Mouse (Mus musculus) B cell, adult 2 months (primary cell): Measurements from ENCODE around the gene Atat1.
A peak's percentile ranks its signal among the peaks of the same experiment; 100 is the strongest.
"Not testable (repeated sequence)": the region's sequence is repeated elsewhere in the genome, so short reads cannot be mapped to it uniquely, and the experiment has no call there.

Experiments used
- DNase-seq, 2 experiments: peaks; one replicate each; pipeline ENCODE4 v3.0.0; 2022

Gene Atat1

DNA sequence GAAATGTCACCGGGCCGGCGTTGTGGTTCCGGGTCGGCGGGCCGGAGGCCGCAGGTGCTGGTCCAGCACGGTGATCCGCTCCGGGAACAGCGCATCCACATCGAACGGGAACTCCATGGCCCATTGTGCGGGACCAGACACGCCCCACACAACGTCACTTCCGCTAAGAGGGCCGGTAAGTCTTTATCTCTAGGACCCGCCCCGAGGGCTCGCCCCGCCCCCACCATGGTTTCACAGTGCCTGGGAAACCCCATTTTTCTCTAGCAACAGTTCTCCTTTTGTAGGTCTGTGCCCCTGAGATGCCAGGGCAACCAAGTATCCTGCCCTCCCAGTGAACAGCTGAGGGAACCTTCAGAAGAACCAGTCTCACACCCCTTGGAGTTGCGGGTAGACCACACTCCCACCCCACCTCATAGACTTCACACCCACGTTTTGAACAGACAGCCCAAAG is at the start of gene Atat1:
Gene Atat1, minus strand, starts transcription at position 157 of the 451 bp plus-strand sequence.
- DNase-seq = peak; percentile 100

DNA sequence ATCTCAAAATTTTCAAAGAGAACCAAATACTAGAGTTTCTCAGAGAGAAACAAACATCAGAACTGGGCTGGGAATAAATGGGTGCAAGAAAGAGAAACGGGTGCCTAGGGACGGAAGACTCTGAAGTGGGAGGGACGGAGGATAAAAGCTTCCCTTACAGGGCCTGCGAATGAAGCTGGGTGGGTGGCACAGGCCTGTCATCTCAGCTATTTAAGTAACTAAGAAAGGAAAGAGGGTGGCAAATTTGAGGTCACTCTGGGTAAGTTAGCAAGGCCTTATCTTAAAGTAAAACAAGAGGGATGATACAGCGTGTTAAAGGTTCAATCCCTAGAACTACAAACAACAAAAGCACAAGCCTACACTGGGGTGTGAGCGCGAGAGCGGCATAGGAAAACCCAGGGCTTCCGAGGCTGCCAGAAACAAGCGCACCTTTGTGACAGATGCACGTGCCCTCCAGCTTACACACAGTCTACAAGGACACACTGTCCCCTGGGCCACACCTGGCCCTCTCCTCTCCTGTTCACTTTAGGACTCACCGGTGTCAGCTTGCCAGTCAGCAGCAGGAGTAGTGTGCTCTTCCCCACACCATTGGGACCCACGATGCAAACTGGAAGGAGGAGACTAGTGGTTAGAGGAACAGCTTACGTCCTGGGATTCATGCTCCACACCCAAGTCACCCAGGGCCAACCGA is 48.8 kb upstream of the Atat1 start:
- no peak for DNase-seq

DNA sequence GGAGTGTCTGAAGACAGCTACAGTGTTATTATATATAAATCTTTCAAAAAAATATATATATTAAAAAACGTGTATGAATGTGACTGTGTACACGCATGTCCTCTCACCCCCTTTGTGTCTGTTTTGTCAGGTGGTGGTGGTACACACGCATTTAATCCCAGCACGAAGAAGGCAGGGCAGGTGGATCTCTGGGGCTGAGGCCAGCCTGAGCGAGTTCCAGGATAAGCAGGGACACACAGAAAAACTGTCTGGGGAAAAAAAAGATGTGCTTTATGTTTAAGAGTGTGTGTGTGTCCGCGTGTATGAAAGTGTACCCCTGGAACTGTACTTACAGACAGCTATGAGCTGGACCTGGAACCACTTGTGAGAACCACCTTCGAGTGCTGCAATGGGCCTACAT is 44.8 kb upstream of the Atat1 start:
- DNase-seq = no peak

DNA sequence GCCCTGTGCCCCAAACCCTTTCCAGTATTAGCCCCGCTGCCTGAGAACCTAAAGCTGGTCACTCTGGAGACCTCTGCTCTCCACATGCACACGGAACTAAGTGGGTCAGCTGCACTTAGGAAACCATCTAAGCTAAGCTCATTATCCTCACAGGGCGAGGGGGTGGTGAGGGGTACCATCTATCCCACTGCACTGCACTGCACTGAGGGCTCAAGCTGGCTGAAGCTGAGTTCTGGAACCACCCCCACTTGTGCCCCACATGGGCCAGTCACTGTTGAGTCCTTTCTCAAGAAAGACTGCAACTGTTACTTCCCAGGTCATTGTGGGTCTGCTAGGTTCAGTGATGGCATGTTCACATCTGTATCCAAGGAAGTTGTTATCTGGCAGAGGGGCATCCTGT is 42.7 kb upstream of the Atat1 start:
- DNase-seq = not testable (repeated sequence)

DNA sequence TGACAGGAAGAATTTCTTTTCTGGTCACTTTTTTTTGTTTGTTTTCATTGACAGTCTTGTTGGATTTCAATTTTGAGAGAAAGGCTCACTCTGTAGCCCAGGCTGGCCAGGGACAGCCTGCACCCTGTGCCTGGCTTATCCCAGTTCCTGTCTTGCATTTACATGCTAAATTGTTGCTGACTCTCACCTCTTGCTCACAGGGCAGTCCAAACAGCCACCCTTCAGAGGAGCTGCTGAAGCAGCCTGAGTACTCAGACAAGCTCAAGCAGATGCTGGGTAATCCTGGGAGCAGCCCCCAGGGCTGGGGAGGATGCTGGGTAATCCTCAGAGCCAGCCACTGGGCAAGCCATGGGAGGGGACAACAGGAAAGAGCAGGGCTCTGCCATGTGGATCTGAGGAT is 41.1 kb upstream of the Atat1 start:
- not testable (repeated sequence) for DNase-seq

DNA sequence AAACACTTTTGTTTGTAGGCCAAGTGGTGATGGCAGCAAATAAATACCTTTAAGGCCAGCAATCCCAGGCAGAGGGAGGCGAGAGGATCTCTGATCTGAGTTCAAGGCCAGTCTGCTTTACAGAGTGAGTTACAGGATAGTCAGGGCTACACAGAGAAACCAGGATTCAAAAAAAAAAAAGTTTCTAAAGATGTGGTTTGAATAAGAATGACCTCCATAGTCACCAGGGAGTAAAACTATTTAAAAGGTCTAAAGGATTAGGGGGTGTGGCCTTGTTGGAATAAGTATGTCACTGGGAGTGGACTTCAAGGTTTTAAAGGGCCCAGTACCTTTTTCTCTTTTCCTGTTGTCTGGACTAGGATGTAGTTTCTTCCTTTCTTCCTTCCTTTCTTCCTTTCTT is 30.1 kb upstream of the Atat1 start:
- no peak for DNase-seq

DNA sequence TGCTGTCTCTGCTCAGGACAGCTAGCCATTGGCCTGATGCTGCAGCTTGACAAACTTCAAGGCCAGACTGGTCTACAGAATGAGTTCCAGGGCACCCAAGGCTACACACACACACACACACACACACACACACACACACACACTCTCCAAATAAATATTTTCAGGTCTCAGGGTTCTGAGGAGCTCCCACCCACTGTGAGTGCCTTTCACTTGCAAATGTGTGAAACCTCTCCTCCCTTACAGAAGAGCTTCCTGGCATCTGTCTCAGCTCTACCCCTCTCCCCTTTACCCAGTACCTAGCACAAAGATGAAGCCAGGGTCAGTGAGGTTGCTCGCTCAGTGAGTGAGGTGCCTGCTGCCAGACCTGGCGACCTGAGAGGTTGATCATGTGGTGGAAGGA is 29.2 kb upstream of the Atat1 start:
- DNase-seq = no peak

DNA sequence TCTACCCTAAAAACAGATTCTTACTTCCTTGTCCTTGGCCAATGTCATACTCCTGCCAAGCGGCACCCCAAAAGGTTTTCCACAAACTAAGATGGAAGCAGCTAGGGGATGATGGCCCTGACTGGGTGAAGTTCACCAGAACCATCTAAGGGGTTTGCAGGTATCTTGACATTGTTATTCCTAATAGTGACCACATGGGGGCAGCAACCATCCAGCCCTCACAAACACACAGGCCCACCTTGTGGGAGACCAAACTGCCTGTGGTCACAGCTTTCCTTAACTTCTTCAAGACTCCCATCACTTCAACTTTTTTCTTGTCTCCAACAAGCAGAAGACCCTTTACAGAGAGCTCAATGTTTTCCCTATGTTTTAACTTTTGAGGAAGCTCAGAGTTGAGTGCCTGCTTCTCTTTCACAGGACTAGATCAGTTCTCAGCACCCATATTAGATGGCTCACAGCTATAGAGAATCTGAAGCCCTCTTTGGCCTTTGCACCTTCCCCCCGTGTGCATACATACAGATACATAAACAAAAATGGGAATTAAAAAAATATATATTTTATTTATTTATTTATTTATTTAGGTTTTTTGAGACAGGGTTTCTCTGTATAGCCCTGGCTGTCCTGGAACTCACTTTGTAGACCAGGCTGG is 27.9 kb upstream of the Atat1 start:
- DNase-seq = peak; percentile 74

DNA sequence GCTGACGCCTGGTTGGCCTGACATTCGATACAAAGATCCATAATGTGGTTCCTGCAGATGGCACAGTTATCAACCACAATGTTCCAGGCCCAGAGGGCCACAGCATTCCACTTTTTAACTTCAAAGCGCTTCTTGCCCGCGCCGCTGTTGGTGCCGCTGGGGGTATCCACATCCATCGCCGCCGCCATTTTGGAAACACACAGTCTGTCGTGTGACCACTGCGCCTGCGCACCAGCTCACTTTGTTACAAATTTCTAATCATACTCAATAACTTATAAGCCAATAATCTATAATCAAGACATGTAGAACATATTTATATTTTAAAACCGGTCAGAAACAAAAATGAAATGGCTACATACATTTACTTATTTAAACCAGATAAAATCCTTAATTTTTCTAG is 25.9 kb upstream of the Atat1 start:
- DNase-seq = not testable (repeated sequence)

DNA sequence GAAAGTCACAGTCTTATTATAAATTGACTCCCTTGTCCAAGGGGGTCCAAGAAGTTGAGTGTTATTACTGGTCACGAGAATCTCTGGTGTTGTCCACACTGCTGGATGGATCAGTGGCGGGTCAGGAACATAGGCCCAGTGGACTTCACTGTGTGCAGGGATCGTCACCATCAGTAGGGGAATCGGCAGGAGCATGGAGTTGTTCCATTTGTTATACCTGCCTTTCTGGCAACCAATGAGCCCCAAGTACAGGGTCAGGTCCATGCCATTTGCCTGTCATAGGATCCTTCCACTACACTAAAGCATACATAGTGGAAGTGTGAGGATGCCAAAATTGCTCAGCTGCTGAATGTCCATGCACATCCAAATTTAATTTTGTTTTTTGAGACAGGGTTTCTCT is 22.7 kb upstream of the Atat1 start:
- DNase-seq = no peak

DNA sequence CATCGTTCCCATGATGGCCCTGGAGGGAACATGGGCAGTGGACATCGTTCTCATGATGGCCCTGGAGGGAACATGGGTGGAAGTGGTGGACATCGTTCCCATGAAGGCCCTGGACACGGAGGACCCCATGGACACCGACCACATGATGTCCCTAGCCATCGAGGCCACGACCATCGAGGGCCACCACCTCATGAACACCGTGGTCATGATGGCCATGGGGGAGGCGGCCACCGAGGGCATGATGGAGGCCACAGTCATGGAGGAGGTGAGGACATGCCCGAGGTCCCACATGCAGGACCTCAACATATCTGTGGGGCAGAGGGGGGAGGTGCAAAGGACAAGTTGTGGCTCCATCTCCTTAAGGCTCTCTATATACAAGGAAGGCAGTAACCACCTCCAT is 20.8 kb upstream of the Atat1 start:
- DNase-seq = no peak

DNA sequence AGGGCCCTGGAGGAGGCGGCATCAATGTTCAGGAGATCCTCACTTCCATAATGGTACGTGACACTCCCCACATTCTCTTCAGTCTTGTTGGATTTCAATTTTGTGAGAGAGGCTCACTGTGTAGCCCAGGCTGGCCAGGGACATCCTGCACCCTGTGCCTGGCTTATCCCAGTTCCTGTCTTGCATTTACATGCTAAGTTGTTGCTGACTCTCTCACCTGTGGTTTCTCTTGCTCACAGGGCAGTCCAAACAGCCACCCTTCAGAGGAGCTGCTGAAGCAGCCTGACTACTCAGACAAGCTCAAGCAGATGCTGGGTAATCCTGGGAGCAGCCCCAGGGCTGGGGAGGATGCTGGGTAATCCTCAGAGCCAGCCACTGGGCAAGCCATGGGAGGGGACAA is 19.7 kb upstream of the Atat1 start:
- no peak for DNase-seq

DNA sequence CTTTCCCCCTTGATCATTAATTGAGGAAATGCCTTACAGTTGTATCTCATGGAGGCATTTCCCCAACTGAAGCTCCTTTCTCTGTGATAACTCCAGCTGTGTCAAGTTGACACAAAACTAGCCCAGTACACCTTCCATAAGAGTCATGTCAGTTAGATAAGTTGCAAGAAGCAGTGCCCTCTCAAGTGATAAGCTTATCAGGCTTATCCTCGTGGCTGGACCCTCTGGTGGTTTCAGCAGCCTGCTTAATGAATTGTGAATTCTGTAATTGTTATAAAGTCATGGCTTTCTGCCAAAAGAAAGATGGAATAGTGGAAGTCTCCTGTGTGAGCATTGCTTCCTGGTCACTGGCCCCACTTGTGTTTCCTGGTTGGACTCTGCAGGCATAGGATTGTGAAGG is 17.6 kb upstream of the Atat1 start:
- DNase-seq = no peak

DNA sequence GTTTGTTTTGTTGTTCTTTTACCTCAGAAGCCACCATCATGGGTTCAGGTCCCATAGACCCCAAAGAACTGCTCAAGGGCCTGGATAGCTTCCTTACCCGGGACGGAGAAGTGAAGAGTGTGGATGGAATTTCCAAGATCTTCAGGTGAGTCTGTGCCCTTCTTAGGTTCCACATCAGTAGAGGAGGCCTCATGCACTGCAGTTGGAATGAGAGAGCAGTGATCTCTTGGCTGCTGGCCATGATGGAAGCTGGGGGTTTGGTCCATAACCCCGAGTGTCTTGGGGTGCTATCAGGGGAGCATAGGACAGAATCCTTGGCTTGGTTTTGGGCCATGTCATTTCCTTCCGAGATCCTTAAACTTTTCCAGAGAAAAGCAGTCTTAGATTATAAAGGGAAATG is 13.4 kb upstream of the Atat1 start:
- DNase-seq = no peak

DNA sequence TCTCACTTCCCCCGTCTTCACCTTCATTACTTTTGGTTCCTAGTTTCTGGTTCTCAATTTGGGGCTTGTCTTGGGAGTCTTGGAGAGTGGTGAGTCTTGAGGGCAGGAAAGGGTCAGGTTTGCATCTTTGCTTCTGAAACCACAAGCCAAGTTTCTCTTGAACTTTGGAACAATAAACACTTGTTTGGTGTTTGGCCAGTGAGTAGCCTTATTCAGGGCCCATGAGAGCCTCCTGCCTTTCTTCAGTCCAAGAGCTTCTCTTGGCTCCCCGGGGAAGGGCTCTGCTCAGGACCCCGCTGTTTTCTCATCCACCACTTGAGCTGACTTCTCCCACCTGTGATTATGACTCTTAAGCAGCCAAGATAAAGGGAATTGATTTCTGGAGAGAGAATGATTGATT is 12.7 kb upstream of the Atat1 start:
- DNase-seq = no peak

DNA sequence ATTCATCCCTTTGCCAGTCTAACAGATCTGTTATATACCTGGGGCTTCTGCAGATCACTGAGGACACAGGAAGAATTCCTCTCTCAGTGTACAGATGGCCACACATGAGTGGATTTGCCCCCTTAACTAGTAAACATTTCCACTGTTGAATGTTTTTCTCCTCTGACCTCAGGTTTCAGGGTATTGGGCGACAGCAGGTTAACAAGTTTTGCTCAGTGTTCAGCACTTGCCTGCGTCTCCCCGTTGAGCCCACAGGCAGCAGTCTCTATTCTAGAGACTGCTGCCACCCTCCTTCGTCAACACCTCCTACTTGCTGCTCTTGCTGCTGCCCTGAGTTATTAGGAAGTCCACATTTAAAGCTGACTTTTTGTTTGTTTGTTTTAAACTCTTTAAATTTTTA is 11.8 kb upstream of the Atat1 start:
- DNase-seq = no peak

DNA sequence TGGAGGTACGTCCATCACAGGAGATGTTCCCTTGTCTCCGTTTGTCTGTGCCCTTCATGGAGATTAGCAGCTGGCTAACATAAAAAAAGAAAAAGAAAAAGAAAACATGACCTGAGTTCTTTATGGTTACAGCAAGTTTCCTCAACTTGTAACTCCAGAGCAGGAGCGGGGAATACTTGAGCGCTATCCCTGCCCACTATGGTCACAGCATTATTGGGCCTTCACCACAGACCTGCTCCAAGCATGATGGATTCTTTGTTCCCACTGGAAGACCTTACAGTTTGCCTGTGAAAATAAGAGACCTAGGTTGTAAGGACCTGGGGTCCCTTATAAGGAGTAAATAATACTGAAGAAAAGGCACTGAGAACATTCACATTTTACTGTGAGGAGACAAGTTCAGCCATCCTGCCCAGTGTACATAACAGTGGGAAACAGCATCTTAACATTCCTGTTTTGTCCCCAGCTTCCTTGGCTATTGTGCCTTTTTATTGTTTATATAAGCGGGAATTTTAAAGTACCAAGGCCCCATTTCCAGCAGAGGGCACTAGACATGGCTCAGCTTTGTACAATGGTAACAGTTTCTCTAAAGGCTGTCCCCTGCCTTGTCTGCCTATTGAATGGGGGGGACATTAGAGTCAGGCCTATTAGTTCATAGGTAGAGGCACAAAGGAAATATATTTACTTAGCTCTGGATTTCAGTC is 11.1 kb upstream of the Atat1 start:
- peak; percentile 46 to 49 for DNase-seq

DNA sequence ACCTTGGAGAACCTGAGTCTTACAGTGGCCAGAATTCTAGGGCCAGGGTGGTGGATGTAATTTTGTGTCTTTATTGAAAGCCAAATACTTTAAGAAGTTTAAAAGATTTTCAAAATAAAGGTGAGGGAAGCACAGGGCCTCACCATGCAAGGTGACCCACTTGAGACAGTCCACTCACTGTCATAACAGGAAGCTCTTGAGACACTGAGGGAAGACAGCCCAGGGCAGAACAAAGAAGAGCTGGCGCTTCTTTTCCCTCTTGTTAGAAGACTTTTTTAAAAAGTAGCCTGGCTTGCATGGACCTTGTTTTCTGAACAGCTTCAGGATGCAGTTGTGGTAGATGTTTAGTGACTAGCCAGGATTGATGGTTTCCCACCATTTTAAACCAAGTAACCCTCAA is 10.5 kb upstream of the Atat1 start:
- DNase-seq = no peak

DNA sequence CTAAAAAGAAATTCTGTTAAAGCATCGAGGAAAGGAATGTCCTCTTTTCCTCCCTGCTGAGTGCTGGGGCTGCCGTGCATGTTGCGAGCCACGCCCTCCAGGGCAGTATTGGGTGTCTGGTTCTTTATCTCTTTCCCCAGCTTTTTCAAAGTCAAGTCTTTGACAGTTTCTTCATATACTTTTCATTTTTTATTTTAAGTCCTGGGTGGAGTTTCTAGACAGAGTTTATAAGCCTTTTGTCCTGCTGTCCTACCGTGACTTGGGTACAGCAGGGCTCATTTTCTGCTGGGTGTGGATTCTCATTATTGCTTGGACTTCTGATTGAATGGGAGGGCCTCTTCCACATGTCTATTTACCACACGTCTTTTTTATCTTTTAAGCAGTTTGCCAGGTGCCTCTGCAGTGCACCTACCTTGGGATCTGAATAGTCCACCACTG is 10.0 kb upstream of the Atat1 start:
- no peak for DNase-seq

DNA sequence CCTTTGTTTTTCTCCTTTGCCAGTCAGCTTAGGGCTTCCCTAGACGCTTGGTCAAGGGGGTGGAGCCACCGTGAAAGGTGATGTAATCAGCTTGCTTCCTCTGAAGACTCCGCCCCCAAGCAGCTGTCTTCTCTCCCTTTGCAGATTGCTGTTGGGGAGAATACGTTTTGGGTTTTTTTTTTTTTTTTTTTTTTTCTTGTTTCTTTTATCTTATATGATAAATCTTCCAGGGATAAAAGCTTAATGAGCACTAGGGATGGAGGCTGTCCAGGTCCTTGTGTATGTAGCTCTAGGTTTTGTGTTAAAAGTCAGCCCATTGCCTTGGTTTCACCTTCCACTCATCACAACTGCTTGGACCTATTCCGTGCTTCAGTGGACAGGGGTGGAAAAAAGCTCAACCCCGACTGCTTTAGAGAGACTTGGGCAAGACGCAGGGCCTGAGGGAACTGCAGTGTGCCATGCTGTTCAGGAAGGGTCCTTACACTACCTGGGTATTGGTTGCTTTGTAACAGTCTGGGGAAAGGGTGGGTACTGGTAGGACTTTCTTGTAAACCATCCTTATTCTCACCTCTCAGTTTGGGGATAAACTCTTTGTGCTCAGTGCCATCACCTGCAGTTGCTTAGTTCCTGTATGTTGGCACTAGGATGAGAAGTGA is 9.3 kb upstream of the Atat1 start:
- DNase-seq = peak; percentile 94 to 97

DNA sequence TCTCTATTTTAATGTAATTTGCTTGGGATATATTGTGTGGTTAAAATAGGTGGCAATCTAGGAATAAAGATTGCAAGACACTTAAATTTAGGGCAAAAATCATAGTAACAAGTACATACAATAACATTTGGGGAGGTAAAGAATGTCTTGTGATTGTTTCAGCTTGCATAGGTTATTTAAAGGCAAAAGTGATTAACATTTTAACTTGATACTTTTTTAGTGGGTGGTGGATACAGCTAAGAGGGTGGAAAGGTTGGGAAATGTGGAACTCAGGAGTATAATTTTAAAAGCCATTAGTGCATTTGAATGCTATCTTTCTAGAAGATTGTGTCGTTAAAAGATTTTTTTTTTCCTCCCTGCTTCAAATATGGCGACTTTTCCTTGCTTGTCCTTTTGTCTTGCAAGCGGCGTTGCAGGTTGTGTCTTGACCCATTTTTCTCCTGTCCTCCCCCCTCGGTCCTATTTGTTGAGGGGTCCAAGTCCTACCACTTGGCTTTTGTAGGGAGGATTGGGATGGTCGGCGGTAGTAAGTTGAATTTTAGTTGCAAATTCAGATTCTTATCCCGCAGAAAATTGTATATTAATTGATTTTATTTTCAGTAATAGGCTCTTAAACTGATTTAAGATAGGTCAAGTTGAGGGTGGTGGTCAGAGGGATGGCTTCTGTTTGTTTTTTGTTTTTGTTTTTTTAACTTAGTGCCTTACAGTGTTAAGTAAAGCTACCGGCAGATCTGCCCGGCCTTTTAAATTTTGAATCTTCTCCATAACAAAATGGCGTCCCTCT is 8.6 kb upstream of the Atat1 start:
- DNase-seq = peak; percentile 68

DNA sequence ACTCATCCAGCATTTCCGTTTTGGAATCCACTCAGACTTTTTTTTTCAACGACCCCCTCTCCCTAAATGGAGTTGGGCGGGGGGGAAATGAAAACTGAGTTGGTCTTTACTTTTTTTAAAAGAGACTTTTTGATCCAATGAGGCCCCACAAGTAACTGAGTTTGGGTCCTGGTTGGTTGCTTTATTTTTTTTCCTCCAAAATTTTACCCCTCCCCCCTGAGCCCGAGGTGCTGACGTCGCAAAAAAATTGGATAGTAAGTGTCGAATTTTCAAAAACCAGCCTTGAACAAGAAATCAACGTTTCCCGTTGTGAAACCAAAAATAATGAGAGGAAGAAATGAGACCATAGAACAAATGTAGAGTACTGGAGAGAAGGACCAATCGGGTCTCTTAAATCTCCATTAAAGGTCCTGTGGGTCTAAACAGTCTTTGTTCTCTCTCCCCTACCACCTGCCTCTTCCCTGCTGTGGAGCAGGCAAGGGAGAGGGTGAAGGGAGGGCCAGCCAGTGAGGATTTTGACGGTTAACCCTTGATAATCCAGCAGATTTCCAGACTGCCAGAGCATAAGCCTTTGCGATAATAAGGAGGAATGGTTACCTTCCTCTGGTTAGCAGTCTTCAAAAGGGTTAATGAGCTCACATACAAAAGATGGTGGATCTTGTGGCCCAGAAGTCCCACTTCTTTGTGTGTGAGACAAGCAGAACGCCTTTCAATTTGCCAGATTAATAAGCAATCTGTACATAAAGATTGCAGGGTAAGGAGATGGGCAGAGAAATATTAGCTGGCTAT is 7.8 kb upstream of the Atat1 start:
- DNase-seq = peak; percentile 63 to 71
